Mouse (Mus musculus) kidney, postnatal 0 days (tissue): ENCODE data around the gene Fgf13. TPM values are rescaled to one million over a fixed set of nuclear protein-coding genes. Genes with fewer than 3 reads are reported as not detected.

Source experiments
- ATAC-seq: fragments of 200-750 bp; cut with Nextera tagmentation; replicated peaks from 2 replicates; pipeline ENCODE4 v1.8.0; 2017; ENCODE audit warnings: low read depth, moderate number of reproducible peaks, moderate TSS enrichment, moderate library complexity; ENCODE audit not compliant: low FRiP score
- DNase-seq: peaks from one replicate; pipeline ENCODE4 v3.0.0-alpha.2; 2016; ENCODE audit warnings: low spot score
- H3K27ac ChIP-seq: fragments of 300-500 bp; sonication (generic); 2 replicates; pipeline ENCODE4 v1.5.1; 2014; ENCODE audit warnings: mild to moderate bottlenecking
- H3K27me3 ChIP-seq: fragments of 300-500 bp; sonication (generic); 2 replicates; pipeline ENCODE4 v1.6.1; 2014; ENCODE audit warnings: low read length, mixed read lengths; ENCODE audit not compliant: insufficient read depth
- H3K36me3 ChIP-seq: fragments of 300-500 bp; sonication (generic); 2 replicates; pipeline ENCODE4 v1.6.1; 2014; ENCODE audit warnings: low read length, mixed read lengths; ENCODE audit not compliant: insufficient read depth
- H3K4me1 ChIP-seq: fragments of 300-500 bp; sonication (generic); replicated peaks from 2 replicates; pipeline ENCODE4 v1.6.1; 2014; ENCODE audit warnings: antibody characterized with exemption, low read length, mixed read lengths; ENCODE audit not compliant: insufficient read depth
- H3K4me2 ChIP-seq: fragments of 300-500 bp; sonication (generic); 2 replicates; pipeline ENCODE4 v1.6.1; 2014; ENCODE audit warnings: mild to moderate bottlenecking, low read length, moderate library complexity, mixed read lengths
- H3K4me3 ChIP-seq: fragments of 300-500 bp; sonication (generic); replicated peaks from 2 replicates; pipeline ENCODE4 v1.5.1; 2014; ENCODE audit warnings: low read depth, low read length
- H3K9ac ChIP-seq: fragments of 300-500 bp; sonication (generic); 2 replicates; pipeline ENCODE4 v1.6.1; 2014; ENCODE audit warnings: low read depth, low read length
- H3K9me3 ChIP-seq: fragments of 300-500 bp; sonication (generic); replicated peaks from 2 replicates; pipeline ENCODE4 v1.6.1; 2016; ENCODE audit warnings: low read length, inconsistent platforms, mixed read lengths
- CTCF ChIP-seq: IDR thresholded peaks from 2 replicates; pipeline ENCODE4 v1.5.1; 2016; ENCODE audit warnings: antibody characterized with exemption, low read depth, mild to moderate bottlenecking, moderate library complexity
- WGBS: fragments of 180-500 bp; shearing (Covaris S2); extraction: QIAGEN DNeasy Blood & Tissue Kit; methylation state at CpG from one replicate; pipeline ENCODE4 v1.1.7; 2014; 5-methylcytosine and 5-hydroxymethylcytosine counted together
- polyA plus RNA-seq: library from polyadenylated mRNA; unstranded; fragments of >200 nt; fragmentation: Nextera tagmentation; extraction: Ambion mirVana; gene quantifications from 2 replicates; pipeline ENCODE4 v1.2.1, GENCODE M21; 2015

Gene Fgf13
- 1.9 and 2.1 TPM in 2 replicates for polyA plus RNA-seq

GRCm38 (mm10) chrX:59567695-59568431, at the start of gene Fgf13:
Gene Fgf13, minus strand, starts transcription at chrX:59568071.
- H3K9ac ChIP-seq: 0 out of 2 replicates have a peak within 1 kb of the TSS, but pooled peaks have one; percentile 31
- H3K27ac ChIP-seq: no peak within 1 kb of the TSS
- H3K9me3 ChIP-seq: no peaks in the 10 kb centered on the region

GRCm38 (mm10) chrX:59606535-59606934, 38.7 kb upstream of the Fgf13 start:
- H3K4me1 ChIP-seq: no peaks in the 10 kb centered on the region
- no peaks in the 10 kb centered on the region for H3K36me3 ChIP-seq
- no peak overlapping the region for H3K4me3 ChIP-seq
- H3K9me3 ChIP-seq: no peaks in the 10 kb centered on the region
- ATAC-seq (no peak), DNase-seq (no peak)
- H3K9ac ChIP-seq: no peak overlapping the region
- TF ChIP-seq CTCF: peak; percentile 42; the same call in 1 of the 2 replicates
- H3K27ac ChIP-seq: no peak overlapping the region
- H3K27me3 ChIP-seq: no peaks in the 10 kb centered on the region
- no peak overlapping the region for H3K4me2 ChIP-seq
- WGBS: 71% methylated on average over 1 of the region's 1 CpGs

More at GRCm38 (mm10) chrX:59567695-59568431, at the start of gene Fgf13:
- no peaks in the 10 kb centered on the region for H3K4me1 ChIP-seq
- H3K36me3 ChIP-seq: no peaks in the 10 kb centered on the region
- no peak for TF ChIP-seq CTCF
- H3K4me2 ChIP-seq: peak within 1 kb of the TSS; percentile 75
- 26% methylated on average over 38 of the region's 47 CpGs for WGBS
- ATAC-seq (no peak), DNase-seq (peak; percentile 1)
- H3K4me3 ChIP-seq: peak within 1 kb of the TSS; percentile 44
- H3K27me3 ChIP-seq: no peaks in the 10 kb centered on the region

GRCm38 (mm10) chrX:59589050-59589449, 21.2 kb upstream of the Fgf13 start:
- H3K27ac ChIP-seq: no peak overlapping the region
- DNase-seq (no peak), ATAC-seq (no peak)
- no peaks in the 10 kb centered on the region for H3K27me3 ChIP-seq
- no peaks in the 10 kb centered on the region for H3K4me1 ChIP-seq
- no peak overlapping the region for H3K4me3 ChIP-seq
- H3K9me3 ChIP-seq: no peaks in the 10 kb centered on the region
- no peak overlapping the region for H3K9ac ChIP-seq
- no peak overlapping the region for H3K4me2 ChIP-seq
- WGBS: 40% methylated on average over 5 of the region's 5 CpGs
- no peaks in the 10 kb centered on the region for H3K36me3 ChIP-seq
- TF ChIP-seq CTCF: no peak

- Histone ChIP-seq H3K27me3 (no peaks in the 10 kb centered on the region), H3K4me3 (no peak overlapping the region), H3K4me2 (no peak overlapping the region), H3K4me1 (no peaks in the 10 kb centered on the region), H3K36me3 (no peaks in the 10 kb centered on the region), H3K27ac (no peak overlapping the region), H3K9ac (no peak overlapping the region), H3K9me3 (no peaks in the 10 kb centered on the region)
- TF ChIP-seq CTCF: no peak
- DNase-seq (peak; percentile 10), ATAC-seq (no peak)
- WGBS: 63% methylated on average over 11 of the region's 11 CpGs
Measured at GRCm38 (mm10) chrX:59585508-59586186, 17.8 kb upstream of the Fgf13 start.

GRCm38 (mm10) chrX:59584034-59584433, 16.2 kb upstream of the Fgf13 start:
- Histone ChIP-seq H3K27me3 (no peaks in the 10 kb centered on the region), H3K27ac (no peak overlapping the region), H3K4me1 (no peaks in the 10 kb centered on the region), H3K9me3 (no peaks in the 10 kb centered on the region), H3K4me3 (no peak overlapping the region), H3K36me3 (no peaks in the 10 kb centered on the region), H3K9ac (no peak overlapping the region), H3K4me2 (no peak overlapping the region)
- DNase-seq (no peak), ATAC-seq (no peak)
- TF ChIP-seq CTCF: no peak

GRCm38 (mm10) chrX:59566826-59567694, 811 bp downstream of the Fgf13 start:
- 30% methylated on average over 72 of the region's 75 CpGs for WGBS
- no peaks in the 10 kb centered on the region for H3K27me3 ChIP-seq
- no peak for TF ChIP-seq CTCF
- DNase-seq: peak; percentile 33
- H3K36me3 ChIP-seq: no peaks in the 10 kb centered on the region
- H3K4me1 ChIP-seq: no peaks in the 10 kb centered on the region
- peak overlapping the region; percentile 75 for H3K4me2 ChIP-seq
- H3K9ac ChIP-seq: 0 out of 2 replicates have a peak overlapping the region, but pooled peaks have one; percentile 31
- H3K27ac ChIP-seq: no peak overlapping the region
- H3K4me3 ChIP-seq: peak overlapping the region; percentile 44
- no peaks in the 10 kb centered on the region for H3K9me3 ChIP-seq
- ATAC-seq: no peak
